Mouse (Mus musculus) spleen, embryonic (tissue): Measurements from ENCODE around the gene Fam49a.

ENCODE experiments used
- CTCF ChIA-PET: fragments of 350-600 bp; sonication (Branson Sonifier 250); formaldehyde crosslinking; loops from one replicate; lab custom pipeline; 2022; lab: Charles Lee

Fam49a gene

GRCm38 (mm10) chr12:12354115-12354653 is 92.2 kb downstream of the Fam49a start:
- CTCF ChIA-PET = no interaction called here

DNA sequence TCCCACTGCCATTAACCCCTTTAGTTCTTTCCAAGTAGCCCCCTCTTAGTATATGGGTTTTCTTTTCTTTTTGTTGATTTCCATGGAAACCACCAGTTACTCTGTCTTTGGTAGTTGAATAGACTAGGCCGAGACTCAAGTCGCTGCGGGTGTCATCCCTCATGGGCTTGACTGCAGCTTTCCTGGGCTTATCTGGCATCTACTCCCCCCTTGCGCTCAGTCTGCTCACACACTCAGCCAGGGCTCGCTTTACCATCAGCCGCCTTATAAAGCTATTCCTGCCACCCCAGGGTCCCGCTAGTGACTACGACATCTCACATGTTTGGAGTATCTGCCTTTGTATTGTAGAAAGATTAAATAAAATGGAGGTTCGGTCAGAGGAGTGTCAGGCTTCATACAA is 94.1 kb downstream of the Fam49a start:
- CTCF ChIA-PET = no interaction called here

DNA sequence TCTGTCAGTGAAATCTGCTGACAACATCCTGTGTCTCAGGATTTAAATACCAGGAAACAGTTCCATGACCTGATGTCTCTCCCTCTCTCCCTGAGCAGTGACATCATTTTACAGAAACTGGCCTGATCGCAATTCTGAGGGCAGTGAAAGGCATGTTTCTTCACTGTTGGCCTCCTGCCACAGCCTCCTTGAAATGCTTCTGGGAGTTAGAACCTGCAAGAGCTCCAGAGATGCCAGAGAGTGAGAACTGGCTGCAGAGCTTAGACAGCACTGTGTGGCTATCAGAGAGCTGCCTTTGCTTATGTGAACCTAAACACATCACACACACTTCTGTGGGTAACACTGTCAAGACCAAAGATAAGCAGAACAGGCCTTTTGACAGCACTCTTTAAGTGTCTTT is 94.5 kb downstream of the Fam49a start:
- CTCF ChIA-PET = no interaction called here

GRCm38 (mm10) chr12:12356946-12357345 is 95.0 kb downstream of the Fam49a start:
- CTCF ChIA-PET = interaction anchor here (0.7 kb wide), 1 partner anchor 34 kb away, joined by 3 read pairs; no protein-coding TSS in a partner anchor

GRCm38 (mm10) chr12:12359923-12360322 is 98.0 kb downstream of the Fam49a start:
- CTCF ChIA-PET = interaction anchor here (0.6 kb wide), 1 partner anchor 257 kb away, joined by 5 read pairs; no protein-coding TSS in a partner anchor

DNA sequence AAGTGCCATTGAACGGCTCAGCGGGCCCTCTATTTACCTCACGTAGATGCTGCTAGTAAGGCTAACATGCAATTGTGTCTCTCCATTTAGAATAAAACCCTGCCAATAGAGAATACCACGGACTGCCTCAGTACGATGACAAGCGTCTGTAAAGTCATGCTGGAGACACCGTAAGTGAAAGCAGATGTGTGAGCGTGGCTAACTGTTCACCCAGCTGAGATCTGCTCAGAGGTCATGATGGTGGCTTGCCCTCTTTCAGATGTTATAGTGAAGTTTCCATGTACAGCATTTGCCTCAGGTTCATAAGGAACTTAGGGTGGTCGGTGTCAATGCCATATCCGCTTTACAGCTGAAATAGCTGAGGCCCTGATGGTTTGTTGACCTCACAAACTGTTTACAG is 100.4 kb downstream of the Fam49a start:
- CTCF ChIA-PET = no interaction called here

DNA sequence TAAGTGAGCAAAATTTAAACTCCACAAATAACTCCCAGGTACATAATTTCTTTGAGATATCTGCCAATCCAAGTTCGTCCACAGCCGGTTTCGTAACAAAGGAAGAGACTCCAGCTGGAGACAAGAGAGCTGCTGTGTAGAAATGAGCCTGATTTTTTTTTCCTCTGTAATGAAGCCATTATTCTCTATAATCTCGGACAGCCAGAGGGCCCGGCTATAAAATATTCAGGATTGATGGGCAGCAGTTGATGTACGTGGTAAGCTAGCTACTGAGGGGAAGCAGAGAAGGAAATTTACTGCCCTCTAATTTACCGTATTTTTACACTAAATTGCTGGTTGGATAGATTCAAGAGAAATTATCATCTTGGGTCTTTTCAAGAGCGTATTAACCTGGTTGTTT is 102.3 kb downstream of the Fam49a start:
- CTCF ChIA-PET = no interaction called here

DNA sequence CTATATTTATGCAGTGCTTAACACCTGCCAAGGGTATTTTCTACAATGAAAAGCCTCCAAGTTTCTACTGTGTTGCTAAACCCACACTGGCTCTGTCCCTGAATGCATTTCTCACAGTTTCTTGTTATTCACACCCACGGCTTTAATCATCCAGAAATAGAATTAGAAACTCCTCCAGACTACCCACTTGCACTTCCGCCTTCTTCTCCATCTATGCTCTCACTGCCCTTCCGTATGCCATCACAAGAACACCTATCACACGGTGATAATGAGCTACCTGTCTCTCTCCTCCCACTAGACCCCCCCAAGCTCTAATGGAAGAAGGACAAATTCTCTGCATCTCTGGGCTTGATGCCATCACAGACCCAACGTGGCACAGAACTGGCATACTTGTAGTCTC is 105.5 kb downstream of the Fam49a start:
- CTCF ChIA-PET = no interaction called here

DNA sequence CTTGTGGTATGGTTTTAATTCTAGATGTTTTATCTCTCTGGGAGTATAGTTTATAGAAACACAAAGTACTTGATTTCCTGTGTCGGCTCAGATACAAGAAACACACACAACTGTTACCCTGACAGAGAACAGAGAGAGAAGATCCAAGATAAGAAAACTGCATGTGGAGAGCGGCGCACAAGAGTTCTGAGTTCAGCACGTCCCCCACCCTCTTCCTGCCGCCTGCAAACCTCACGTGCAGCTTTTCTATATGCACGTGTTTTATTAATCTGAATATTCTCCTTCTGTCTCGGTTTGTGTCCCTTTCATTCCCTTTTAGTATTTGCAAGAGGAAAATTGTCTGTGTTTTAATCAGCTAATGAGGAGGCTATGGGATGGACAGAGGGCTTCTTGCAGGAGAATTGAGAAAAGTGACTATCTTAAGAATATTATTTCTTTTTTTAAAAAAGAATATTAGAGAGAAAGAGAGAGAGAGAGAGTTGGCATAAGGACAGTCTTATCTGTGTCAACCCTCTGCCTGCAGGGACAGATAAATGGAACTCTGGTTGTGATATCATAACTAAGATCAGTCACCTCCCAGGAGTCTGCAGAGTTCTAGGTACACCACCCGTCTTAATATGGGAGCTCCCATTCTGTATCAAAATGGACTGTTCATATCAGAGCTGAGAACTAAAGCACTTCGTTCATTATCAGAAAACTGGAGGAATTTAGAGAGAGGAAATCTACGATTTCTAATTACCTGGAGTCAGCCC is 111.3 kb downstream of the Fam49a start:
- CTCF ChIA-PET = no interaction called here

- CTCF ChIA-PET = no interaction called here
These were observed 117.1 kb downstream of the Fam49a start for GRCm38 (mm10) chr12:12379056-12379455.

DNA sequence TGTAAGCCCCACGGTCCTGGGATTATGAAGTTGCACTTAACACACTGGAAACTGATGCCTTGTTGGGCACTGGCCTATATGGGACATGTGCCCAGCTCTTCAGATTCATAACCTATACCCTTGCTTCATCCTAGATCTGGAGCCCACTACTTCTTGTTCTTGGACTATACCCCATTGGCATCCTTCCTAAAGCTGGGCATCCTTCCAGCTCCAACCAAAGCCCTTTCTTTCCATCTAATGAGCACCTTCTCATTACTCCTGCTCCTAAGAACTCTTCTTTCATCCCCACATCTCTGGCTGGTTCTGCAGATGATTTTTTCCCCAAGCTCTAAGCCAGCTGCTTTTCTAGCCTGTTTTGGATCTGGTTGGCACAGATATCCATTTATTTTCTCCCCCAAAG is 127.3 kb downstream of the Fam49a start:
- CTCF ChIA-PET = interaction anchor here (0.5 to 0.6 kb wide), 2 partner anchors 44 to 559 kb away, joined by 4 to 23 read pairs; no protein-coding TSS in a partner anchor

DNA sequence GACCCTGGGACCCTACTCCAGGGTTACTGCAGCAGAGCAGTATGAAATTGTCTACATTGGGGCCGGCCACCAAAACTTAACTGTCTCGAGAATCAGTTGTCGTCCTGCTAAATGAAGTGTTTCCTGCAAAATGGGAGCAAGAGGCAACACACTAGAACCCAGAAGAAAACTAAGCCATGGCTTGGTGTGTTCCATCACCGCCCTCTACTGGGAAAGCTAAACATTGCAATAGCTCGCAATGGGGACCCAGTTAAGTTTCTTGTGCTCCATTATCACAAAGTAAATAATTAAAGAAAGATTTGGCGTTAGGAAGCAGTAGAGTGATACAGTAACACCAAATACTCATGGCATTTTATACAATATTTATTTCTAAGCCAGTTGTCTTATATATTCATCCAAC is 134.3 kb downstream of the Fam49a start:
- CTCF ChIA-PET = interaction anchor here (0.7 kb wide), 1 partner anchor 290 kb away, joined by 3 read pairs; no protein-coding TSS in a partner anchor

GRCm38 (mm10) chr12:12401051-12401465 is 139.1 kb downstream of the Fam49a start:
- CTCF ChIA-PET = no interaction called here

DNA sequence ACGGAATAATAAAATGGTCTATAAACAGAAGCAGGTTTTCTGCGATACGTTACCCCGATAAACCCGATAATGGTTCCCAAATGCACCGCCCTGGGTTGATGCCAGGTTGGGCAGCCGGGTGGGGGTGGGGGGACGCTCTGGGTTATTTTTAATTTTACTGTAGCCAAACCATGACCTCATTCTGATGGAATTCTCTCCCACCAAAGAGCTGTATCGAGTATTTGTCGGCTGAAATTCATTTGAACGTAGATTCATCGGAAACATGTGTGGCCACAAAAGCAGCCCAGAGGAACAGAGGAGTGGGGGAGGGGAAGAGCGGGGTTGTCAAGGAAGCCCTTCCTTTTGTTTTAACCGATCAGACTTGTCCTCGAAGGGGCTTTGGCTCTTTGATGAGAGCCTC is 139.6 kb downstream of the Fam49a start:
- CTCF ChIA-PET = no interaction called here

- CTCF ChIA-PET = no interaction called here
These were observed 143.7 kb downstream of the Fam49a start for GRCm38 (mm10) chr12:12405491-12406110.

GRCm38 (mm10) chr12:12409044-12409443 is 147.1 kb downstream of the Fam49a start:
- CTCF ChIA-PET = no interaction called here

DNA sequence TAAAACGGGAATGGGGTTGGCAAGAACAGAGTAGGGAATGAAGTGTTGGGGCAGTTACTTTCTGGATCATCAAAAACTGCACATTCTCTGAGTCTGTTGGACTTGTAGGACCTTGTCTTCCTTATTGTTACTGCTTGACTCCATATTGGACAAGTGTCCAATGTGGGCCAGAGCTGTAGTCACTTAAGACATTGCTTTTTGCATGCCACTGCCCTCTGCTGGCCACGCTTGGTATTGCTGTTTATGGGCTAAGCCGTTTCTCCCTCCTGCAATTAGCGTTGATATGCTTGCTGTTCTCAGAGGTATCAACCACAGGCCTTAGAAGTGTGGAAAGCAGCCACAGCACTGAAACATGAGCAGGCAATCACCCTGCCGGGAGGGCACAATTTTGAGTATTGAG is 150.7 kb downstream of the Fam49a start:
- CTCF ChIA-PET = no interaction called here

DNA sequence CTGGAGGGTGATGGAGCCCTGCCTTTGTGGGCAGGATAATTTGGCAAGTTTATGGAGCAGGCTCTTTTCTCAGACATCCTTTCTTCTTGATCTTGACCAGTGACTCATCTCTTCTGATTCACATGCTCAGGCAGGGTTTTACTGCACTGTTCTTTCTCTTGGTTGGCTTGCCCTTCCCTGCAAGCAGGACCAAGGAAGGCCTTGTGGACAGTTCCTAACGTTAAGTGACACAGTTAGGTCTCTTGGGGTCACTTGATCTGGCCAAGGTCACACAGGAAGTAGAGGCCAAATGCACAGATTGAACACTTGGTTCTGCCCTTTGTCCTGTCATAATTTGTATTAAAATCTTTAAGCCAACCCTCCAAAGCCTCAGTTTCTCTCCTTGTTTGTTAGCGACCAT is 158.5 kb downstream of the Fam49a start:
- CTCF ChIA-PET = no interaction called here

DNA sequence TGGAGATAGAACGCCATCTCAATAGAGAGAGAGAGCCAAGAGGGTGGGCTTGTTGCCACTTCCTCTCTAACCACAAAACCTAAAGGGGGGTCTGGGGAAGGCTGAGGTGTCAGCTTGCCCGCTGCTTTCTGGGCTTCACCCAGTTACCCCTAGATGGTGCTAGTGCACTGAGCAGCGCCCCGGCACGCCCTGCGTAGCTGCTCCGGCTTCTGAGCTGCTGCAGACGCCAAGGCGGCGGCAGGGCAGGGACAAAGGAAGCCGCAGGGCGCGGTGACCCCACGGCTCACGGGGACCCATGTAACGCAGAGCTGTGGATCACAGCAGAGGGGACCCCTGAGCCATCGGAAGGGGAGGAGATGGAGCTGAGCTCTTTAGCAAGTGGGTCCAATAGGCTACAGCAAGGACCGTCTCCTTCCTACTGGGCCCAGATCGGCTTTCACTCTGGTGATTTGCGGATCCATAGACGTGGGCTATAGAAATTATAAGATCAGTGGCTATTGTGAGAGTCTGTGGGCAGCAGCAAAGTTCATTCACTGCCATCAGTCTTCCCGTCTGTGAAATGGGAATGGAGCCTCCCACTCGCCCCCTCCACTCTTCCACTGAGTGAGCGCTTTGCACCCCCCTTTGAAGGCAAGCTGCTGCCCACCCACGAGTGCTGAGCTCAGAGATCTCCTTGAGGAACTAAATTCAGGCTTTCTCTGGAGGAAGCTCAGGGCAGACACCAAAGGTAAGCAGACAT is 159.1 kb downstream of the Fam49a start:
- CTCF ChIA-PET = interaction anchor here (0.6 kb wide), 1 partner anchor 517 kb away, joined by 4 read pairs; no protein-coding TSS in a partner anchor

- CTCF ChIA-PET = no interaction called here
These were observed 159.6 kb downstream of the Fam49a start for GRCm38 (mm10) chr12:12421580-12421878.

DNA sequence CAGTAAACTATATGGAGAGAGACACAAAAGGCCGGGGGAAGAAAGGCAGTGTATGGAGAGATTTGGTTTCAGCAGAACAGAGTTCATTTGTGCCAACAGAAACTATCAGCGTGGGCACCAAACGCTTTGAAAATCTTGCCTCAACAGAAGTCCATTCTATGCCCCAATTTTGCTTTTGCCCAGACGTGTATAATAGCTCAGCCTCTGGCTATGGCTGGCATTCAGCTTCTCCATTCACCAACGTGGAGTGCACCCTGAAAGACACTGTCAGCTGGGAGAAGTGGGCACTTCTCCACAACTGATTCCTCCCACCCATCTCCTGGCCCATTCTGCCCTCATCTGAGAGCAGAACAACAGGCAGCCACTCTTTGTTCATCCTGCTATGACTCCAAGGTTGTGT is 163.2 kb downstream of the Fam49a start:
- CTCF ChIA-PET = no interaction called here

- CTCF ChIA-PET = no interaction called here
These were observed 165.3 kb downstream of the Fam49a start for GRCm38 (mm10) chr12:12427285-12427684.
